Mouse (Mus musculus) lung, postnatal 0 days (tissue): Measurements from ENCODE around the gene Tsc22d3.

Experiments used
- CTCF ChIP-seq: IDR thresholded peaks from 2 replicates; pipeline ENCODE4 v1.5.1; 2016; ENCODE audit warnings: antibody characterized with exemption, mild to moderate bottlenecking
- EP300 ChIP-seq: IDR thresholded peaks from 2 replicates; pipeline ENCODE4 v1.6.1; 2016; ENCODE audit warnings: antibody characterized with exemption, mild to moderate bottlenecking, control low read depth

GRCm38 (mm10) chrX:140624875-140625594 is 24.6 kb upstream of the Tsc22d3 start:
- TF ChIP-seq CTCF = no peak
- TF ChIP-seq EP300 = no peak
